20 mouse cellular contexts compared by ENCODE assay signal in genomic region chr17:6182715-6183114, GRCm38 (mm10).
DNase-seq lines count a peak whose midpoint lies in the region; ATAC-seq lines count a peak whose summit lies in the region.
"Had no signal": no experiment of that assay in that cellular context is flagged by ENCODE, and none has a peak within 500 bp of the region (broad histone marks: within the 10 kb centered on the region; RNA-seq: fewer than 3 reads in every experiment).

No protein-coding gene starts in this region.

- no peaks in the 10 kb centered on the region for H3K27me3 ChIP-seq in lung, embryonic 16.5 days (ENCODE audit: control insufficient read depth, insufficient read depth, low read depth, low read length)
- H3K27me3 ChIP-seq: CH12.LX; embryonic facial prominence, embryonic 12.5 days; forebrain, embryonic 15.5 days; heart, embryonic 15.5 days; Patski had no signal

- peak; percentile 47; the same call in 1 of the 2 replicates for ATAC-seq in lung, embryonic 16.5 days (ENCODE audit: low read depth)
- ATAC-seq: activated CD4-positive, CD25-positive, alpha-beta regulatory T cell, adult 4 months; forebrain, embryonic 15.5 days; Patski had no signal

- H3K9ac ChIP-seq in lung, embryonic 16.5 days (ENCODE audit: low read length) = no peak overlapping the region
- H3K9ac ChIP-seq: embryonic facial prominence, embryonic 12.5 days; forebrain, embryonic 15.5 days; heart, embryonic 15.5 days had no signal

- no peaks in the 10 kb centered on the region for H3K79me2 ChIP-seq in macrophage (ENCODE audit: inconsistent target)

- H3K36me3 ChIP-seq in lung, embryonic 16.5 days (ENCODE audit: control insufficient read depth, insufficient read depth, low read length) = peaks cover 3% of the 10 kb centered on the region; the same call in 1 of the 2 replicates
- H3K36me3 ChIP-seq in macrophage (ENCODE audit: inconsistent target) = no peaks in the 10 kb centered on the region

- no peak overlapping the region for H3K4me2 ChIP-seq in lung, embryonic 16.5 days (ENCODE audit: low read depth, low read length)
- H3K4me2 ChIP-seq: embryonic facial prominence, embryonic 12.5 days; forebrain, embryonic 15.5 days; heart, embryonic 11.5 days; heart, embryonic 15.5 days had no signal

- peak; percentile 27 for DNase-seq in kidney, postnatal 14 days
- no peak for DNase-seq in kidney, adult 11 months
- no peak for DNase-seq in lung, adult 18-20 months
- peak; percentile 32 for DNase-seq in lung, postnatal 14 days
- no peak for DNase-seq in gastrocnemius, postnatal 10 days
- DNase-seq: adrenal gland, postnatal 14 days; cerebellum, adult 11-12 months; cerebellum, adult 9-10 months; cerebellum, postnatal 25 days; heart, adult 18-20 months had no signal

- 55% methylated on average over 4 of the region's 4 CpGs for WGBS in lung, embryonic 16.5 days
- WGBS in macrophage (ENCODE audit: missing documents) = 94% methylated on average over 4 of the region's 4 CpGs

- no peaks in the 10 kb centered on the region for H3K4me1 ChIP-seq in lung, embryonic 16.5 days (replicated peaks; ENCODE audit: control insufficient read depth, insufficient read depth, low read length)
- H3K4me1 ChIP-seq: embryonic facial prominence, embryonic 12.5 days had no signal

- no peak overlapping the region for H3K27ac ChIP-seq in lung, embryonic 16.5 days (ENCODE audit: low read length)
- peak overlapping the region; percentile 67; the same call in 1 of the 2 replicates for H3K27ac ChIP-seq in macrophage
- H3K27ac ChIP-seq: embryonic facial prominence, embryonic 12.5 days; forebrain, embryonic 15.5 days; heart, embryonic 15.5 days; hindbrain, embryonic 10.5 days had no signal

- no peak overlapping the region for H3K4me3 ChIP-seq in lung, embryonic 16.5 days (ENCODE audit: low read length)
- H3K4me3 ChIP-seq in macrophage (ENCODE audit: inconsistent target) = no peak overlapping the region
- H3K4me3 ChIP-seq: embryonic facial prominence, embryonic 12.5 days; forebrain, embryonic 15.5 days; heart, embryonic 15.5 days; hindbrain, embryonic 10.5 days had no signal

- no peaks in the 10 kb centered on the region for H3K9me3 ChIP-seq in lung, embryonic 16.5 days (ENCODE audit: control insufficient read depth, low read length)
- H3K9me3 ChIP-seq: embryonic facial prominence, embryonic 12.5 days; forebrain, embryonic 15.5 days; heart, embryonic 15.5 days; hindbrain, embryonic 10.5 days had no signal

Comparison
In these comparisons a context has a peak if more than half of its experiments do, and no peak if none do; other contexts are left out.
1. DNase-seq: peak in kidney, postnatal 14 days (single experiment) and lung, postnatal 14 days (single experiment); none in kidney, adult 11 months (single experiment), lung, adult 18-20 months (0 of 2) and gastrocnemius, postnatal 10 days (single experiment).